Mouse (Mus musculus) sigmoid colon, adult 10 weeks (tissue): ENCODE measurements around the gene Rab29. TPM values are rescaled to one million over a fixed set of nuclear protein-coding genes. Genes with fewer than 3 reads are reported as not detected.

Experiments
- polyA plus RNA-seq: library from polyadenylated mRNA; stranded (reverse); fragments of 350-450 nt; fragmentation: Illumina TruSeq; extraction: RNeasy Lipid Tissue Mini Kit (QIAGEN cat#74804); gene quantifications from one replicate; pipeline ENCODE4 v1.2.3, GENCODE M21; 2014; ENCODE audit warnings: low read depth, low replicate concordance

The Rab29 gene
- polyA plus RNA-seq = 7.1 TPM

GRCm38 (mm10) chr1:131867093-131867945 is at the start of gene Rab29:
TSS of gene Rab29 (plus strand) at chr1:131867224.

GRCm38 (mm10) chr1:131827207-131827786 is 39.7 kb upstream of the Rab29 start, which contains the start of gene Slc41a1:
TSS of gene Slc41a1 (plus strand) at chr1:131827493.

GRCm38 (mm10) chr1:131910001-131910648 is 43.1 kb downstream of the Rab29 start, which contains the start of gene Nucks1:
TSS of gene Nucks1 (plus strand) at chr1:131910534.

Other genes starting within 250 kb of the Rab29 start
- gene Ctse, start 228.9 kb upstream of the Rab29 start, polyA plus RNA-seq = 62.8 TPM
- gene Rab7b, start 178.5 kb upstream of the Rab29 start, polyA plus RNA-seq = 4.1 TPM
- gene Slc26a9, start 123.2 kb upstream of the Rab29 start, polyA plus RNA-seq = not detected
- gene Pm20d1, start 69.8 kb upstream of the Rab29 start, polyA plus RNA-seq = 13.6 TPM
- gene Slc41a1, start 39.7 kb upstream of the Rab29 start, polyA plus RNA-seq = 6.1 TPM
- gene Nucks1, start 43.3 kb downstream of the Rab29 start, polyA plus RNA-seq = 116 TPM
- gene Slc45a3, start 95.7 kb downstream of the Rab29 start, polyA plus RNA-seq = 4.8 TPM
- gene Elk4, start 140.4 kb downstream of the Rab29 start, polyA plus RNA-seq = 54.0 TPM
- 189 TPM for gene Mfsd4a, start 200.8 kb downstream of the Rab29 start, polyA plus RNA-seq